Mouse (Mus musculus) ES-Bruce4 (cell line): ENCODE results near the gene Fgfr2.

ENCODE experiments used
- CTCF ChIP-seq: IDR thresholded peaks from one replicate; pipeline ENCODE4 v1.8.1; 2011; ENCODE audit warnings: low read depth, low read length
- EP300 ChIP-seq: IDR thresholded peaks from 2 replicates; pipeline ENCODE4 v1.6.1; 2011; ENCODE audit warnings: low read depth, low read length; ENCODE audit not compliant: insufficient read depth
- POLR2A ChIP-seq: IDR thresholded peaks from one replicate; pipeline ENCODE4 v1.8.1; 2011; ENCODE audit warnings: low read length; ENCODE audit not compliant: insufficient read depth

DNA sequence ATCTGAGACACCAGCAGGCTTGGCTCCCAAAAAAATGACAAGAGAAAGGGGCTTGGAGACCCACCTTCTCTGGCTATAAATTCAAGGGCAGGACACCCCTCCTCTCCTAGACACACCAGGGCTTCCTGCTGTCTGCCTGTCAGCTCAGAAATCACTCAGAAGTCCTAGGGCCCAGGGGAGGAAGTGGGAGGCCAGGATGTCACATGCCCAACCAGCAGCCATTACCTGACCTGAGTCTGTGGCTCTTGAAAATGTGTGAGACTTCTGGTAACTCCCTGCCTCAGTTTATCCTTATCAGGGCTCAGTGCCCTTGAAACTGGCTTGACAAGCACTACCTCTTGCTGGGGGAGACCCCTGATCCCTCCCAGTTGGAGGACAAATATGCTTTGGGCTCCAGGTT is 423.5 kb downstream of the Fgfr2 start:
- TF ChIP-seq CTCF (no peak), EP300 (no peak), POLR2A (no peak)
